Mouse (Mus musculus) thymus, adult 2 months (tissue): ENCODE data around the gene 1700003E16Rik.

Experiments
- CTCF ChIP-seq: fragments of 200-500 bp; IDR thresholded peaks from 2 replicates; pipeline ENCODE4 v1.5.1; 2012; ENCODE audit warnings: mild to moderate bottlenecking, control low read depth, low read length, moderate library complexity, borderline replicate concordance; ENCODE audit not compliant: control insufficient read depth, poor library complexity, insufficient read depth; ENCODE audit errors: extremely low read depth
- POLR2A ChIP-seq: fragments of 200-500 bp; IDR thresholded peaks from 2 replicates; pipeline ENCODE4 v1.6.1; 2012; ENCODE audit warnings: mild to moderate bottlenecking, low read length, control low read depth, moderate library complexity; ENCODE audit not compliant: control insufficient read depth, poor library complexity, insufficient read depth; ENCODE audit errors: extremely low read depth

DNA sequence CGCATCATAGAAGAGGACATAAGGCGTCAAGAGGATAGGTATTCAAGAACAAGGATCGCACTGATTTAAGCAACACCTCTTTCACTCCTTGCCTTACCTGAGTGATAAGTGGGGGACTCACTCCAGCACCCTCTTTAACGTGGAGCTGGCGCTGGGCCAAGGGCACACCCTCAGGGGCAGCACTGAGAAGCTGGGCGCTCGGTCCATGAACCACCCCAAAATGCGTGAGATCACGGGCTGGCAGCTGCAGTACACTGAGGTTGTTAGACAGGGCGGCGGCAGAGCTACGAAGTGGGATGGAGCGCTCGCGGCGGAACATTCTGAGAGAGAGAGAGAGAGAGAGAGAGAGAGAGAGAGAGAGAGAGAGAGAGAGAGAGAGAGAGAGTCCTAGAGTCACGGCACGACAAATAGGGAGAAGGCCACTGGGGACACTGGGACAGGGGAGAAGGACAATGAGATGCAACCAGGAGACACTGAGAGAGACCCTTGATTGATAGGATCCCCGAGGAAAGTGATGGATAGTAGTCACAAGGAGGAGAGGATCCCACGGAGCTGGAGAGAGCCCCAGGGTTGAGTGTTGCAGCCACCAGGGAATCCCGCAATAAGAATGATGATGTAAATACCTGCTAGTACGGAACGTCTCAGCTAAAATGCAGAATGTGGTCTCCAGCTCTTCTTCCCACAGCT lies 509 bp upstream of the 1700003E16Rik start:
- TF ChIP-seq CTCF (no peak), POLR2A (no peak)
